Mouse (Mus musculus) heart, embryonic 11.5 days (tissue): Measurements from ENCODE around the gene Zdhhc18. TPM values are rescaled to one million over a fixed set of nuclear protein-coding genes. Genes with fewer than 3 reads are reported as not detected.

Experiments
- ATAC-seq: fragments of 200-750 bp; cut with Nextera tagmentation; replicated peaks from 2 replicates; pipeline ENCODE4 v1.8.0; 2017; ENCODE audit warnings: moderate library complexity; ENCODE audit not compliant: insufficient number of reproducible peaks, low FRiP score, low TSS enrichment
- H3K27ac ChIP-seq: fragments of 300-500 bp; sonication (generic); 2 replicates; pipeline ENCODE4 v1.5.1; 2014; ENCODE audit warnings: mild to moderate bottlenecking, low read depth, low read length
- H3K27me3 ChIP-seq: fragments of 300-500 bp; sonication (generic); 2 replicates; pipeline ENCODE4 v1.6.1; 2014; ENCODE audit warnings: mild to moderate bottlenecking, low read length, mixed read lengths; ENCODE audit not compliant: control insufficient read depth, insufficient read depth
- H3K36me3 ChIP-seq: fragments of 300-500 bp; sonication (generic); 2 replicates; pipeline ENCODE4 v1.6.1; 2014; ENCODE audit warnings: mild to moderate bottlenecking, low read length, moderate library complexity, mixed read lengths; ENCODE audit not compliant: control insufficient read depth, insufficient read depth
- H3K4me1 ChIP-seq: fragments of 300-500 bp; sonication (generic); 2 replicates; pipeline ENCODE4 v1.6.1; 2014; ENCODE audit warnings: low read length; ENCODE audit not compliant: control insufficient read depth, insufficient read depth
- H3K4me2 ChIP-seq: fragments of 300-500 bp; sonication (generic); 2 replicates; pipeline ENCODE4 v1.6.1; 2014; ENCODE audit warnings: mild to moderate bottlenecking, moderate library complexity
- H3K4me3 ChIP-seq: fragments of 300-500 bp; sonication (generic); 2 replicates; pipeline ENCODE4 v1.5.1; 2014; ENCODE audit warnings: low read depth, low read length
- H3K9ac ChIP-seq: fragments of 300-500 bp; sonication (generic); 2 replicates; pipeline ENCODE4 v1.6.1; 2014; ENCODE audit warnings: mild to moderate bottlenecking, low read depth, low read length, moderate library complexity
- H3K9me3 ChIP-seq: fragments of 300-500 bp; sonication (generic); replicated peaks from 2 replicates; pipeline ENCODE4 v1.6.1; 2016; ENCODE audit warnings: low read length; ENCODE audit not compliant: control insufficient read depth
- WGBS: fragments of 180-500 bp; shearing (Covaris S2); extraction: QIAGEN DNeasy Blood & Tissue Kit; methylation state at CpG from one replicate; pipeline ENCODE4 v1.1.7; 2014; ENCODE audit not compliant: insufficient replicate concordance; 5-methylcytosine and 5-hydroxymethylcytosine counted together
- polyA plus RNA-seq: library from polyadenylated mRNA; unstranded; fragments of >200 nt; fragmentation: Nextera tagmentation; extraction: Ambion mirVana; gene quantifications from 2 replicates; pipeline ENCODE4 v1.2.1, GENCODE M21; 2014

Zdhhc18 gene
- polyA plus RNA-seq, 1 experiment from 2014 or later: 1.5 TPM

DNA sequence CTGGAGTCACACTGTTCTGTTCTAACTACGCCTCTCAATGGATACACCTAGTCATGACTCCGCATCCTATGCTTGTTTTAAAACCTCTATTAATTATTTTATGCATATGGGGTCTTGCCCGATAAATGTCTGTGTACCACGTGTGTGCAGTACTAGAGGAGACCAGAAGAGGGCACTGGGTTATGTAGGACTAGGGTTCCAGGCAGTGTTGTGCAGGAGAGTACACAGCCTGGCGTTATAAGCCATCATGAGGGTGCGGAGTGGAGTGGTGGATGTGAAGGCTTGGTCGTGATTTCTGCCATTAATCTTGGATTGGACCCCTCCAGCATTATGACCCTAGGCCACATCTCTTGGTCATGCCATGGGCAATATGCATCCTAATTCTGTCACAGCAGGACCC is 37.5 kb downstream of the Zdhhc18 start:
- no peaks in the 10 kb centered on the region for H3K27me3 ChIP-seq
- H3K9ac ChIP-seq: no peak overlapping the region
- no peak overlapping the region for H3K4me3 ChIP-seq
- ATAC-seq: no peak
- H3K36me3 ChIP-seq: peaks cover 16% of the 10 kb centered on the region
- 92% methylated on average over 7 of the region's 7 CpGs for WGBS
- H3K4me1 ChIP-seq: no peaks in the 10 kb centered on the region; the same call in 1 of the 2 replicates
- no peak overlapping the region for H3K27ac ChIP-seq
- peaks cover 3% of the 10 kb centered on the region; the same call in 1 of the 2 replicates for H3K9me3 ChIP-seq
- H3K4me2 ChIP-seq: no peak overlapping the region

DNA sequence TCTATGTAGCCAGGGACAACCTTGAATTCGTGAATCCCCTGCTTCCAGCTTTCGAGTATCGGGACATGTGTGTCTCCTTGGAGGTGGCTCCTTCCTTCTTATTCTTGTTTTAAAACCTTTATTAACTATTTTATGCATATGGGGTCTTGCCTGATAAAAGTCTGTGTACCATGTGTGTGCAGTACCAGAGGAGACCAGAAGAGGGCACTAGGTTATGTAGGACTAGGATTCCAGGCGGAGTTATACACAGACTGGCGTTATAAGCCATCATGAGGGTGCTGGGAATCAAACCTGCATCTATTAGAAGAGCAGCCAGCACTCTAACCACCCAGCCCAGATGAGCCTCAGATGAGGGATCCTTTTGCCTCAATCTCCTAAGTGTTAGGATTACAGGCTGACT is 38.1 kb downstream of the Zdhhc18 start:
- Histone ChIP-seq H3K4me2 (no peak overlapping the region), H3K27me3 (no peaks in the 10 kb centered on the region), H3K9me3 (peaks cover 3% of the 10 kb centered on the region; the same call in 1 of the 2 replicates), H3K9ac (no peak overlapping the region), H3K4me1 (no peaks in the 10 kb centered on the region; the same call in 1 of the 2 replicates), H3K36me3 (peaks cover 16% of the 10 kb centered on the region), H3K4me3 (no peak overlapping the region), H3K27ac (no peak overlapping the region)
- no peak for ATAC-seq
- 93% methylated on average over 5 of the region's 5 CpGs for WGBS

DNA sequence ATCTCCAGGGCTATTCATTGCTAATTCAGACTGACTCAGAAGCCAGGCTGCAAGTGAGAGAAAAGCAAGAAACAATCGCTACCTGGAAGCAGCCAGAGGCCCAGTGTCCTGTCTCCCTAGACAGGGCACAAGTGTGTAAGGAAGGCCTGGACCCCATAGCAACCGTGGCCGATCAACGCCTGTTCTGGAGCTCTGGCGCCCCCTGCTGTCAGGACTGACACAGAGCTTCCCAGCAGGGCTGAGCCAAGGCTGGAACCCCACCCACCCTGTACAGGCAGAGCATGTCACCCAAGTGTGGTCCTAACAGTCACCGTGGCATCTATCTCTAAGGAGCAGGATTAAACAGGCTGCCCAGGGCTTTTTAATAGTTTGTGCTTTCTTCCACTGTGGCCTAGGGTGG is 40.2 kb downstream of the Zdhhc18 start:
- H3K4me3 ChIP-seq: no peak overlapping the region
- H3K9me3 ChIP-seq: peaks cover 3% of the 10 kb centered on the region; the same call in 1 of the 2 replicates
- no peak overlapping the region for H3K9ac ChIP-seq
- H3K4me1 ChIP-seq: no peaks in the 10 kb centered on the region; the same call in 1 of the 2 replicates
- no peaks in the 10 kb centered on the region for H3K27me3 ChIP-seq
- H3K36me3 ChIP-seq: peaks cover 16% of the 10 kb centered on the region
- WGBS: 16% methylated on average over 6 of the region's 6 CpGs
- no peak overlapping the region for H3K4me2 ChIP-seq
- ATAC-seq: no peak
- H3K27ac ChIP-seq: no peak overlapping the region

DNA sequence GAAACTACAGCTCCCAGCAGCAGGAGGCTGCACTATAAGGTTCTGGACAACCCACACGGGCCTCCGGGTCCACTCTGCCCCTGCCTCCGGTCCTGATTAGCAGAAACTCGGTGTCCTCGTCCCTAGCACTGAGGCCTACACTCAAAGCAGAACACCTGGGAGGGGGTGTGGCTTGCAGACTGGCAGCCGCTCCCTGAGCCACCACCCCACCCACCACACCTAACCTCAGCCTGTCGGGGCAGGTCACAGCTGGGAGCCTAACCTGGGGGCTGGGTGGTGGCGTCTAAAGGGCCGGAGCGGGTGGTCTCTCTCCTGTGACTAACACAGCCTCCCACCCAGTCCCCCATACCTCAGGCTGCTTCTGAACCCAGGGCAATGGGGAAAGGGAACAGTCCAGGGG is 42.7 kb downstream of the Zdhhc18 start:
- Histone ChIP-seq H3K27me3 (peaks cover 15% of the 10 kb centered on the region), H3K4me1 (no peaks in the 10 kb centered on the region; the same call in 1 of the 2 replicates), H3K9ac (no peak overlapping the region), H3K36me3 (peaks cover 6% of the 10 kb centered on the region), H3K4me2 (no peak overlapping the region), H3K9me3 (peaks cover 3% of the 10 kb centered on the region; the same call in 1 of the 2 replicates), H3K27ac (no peak overlapping the region), H3K4me3 (no peak overlapping the region)
- no peak for ATAC-seq
- WGBS: 72% methylated on average over 10 of the region's 10 CpGs

DNA sequence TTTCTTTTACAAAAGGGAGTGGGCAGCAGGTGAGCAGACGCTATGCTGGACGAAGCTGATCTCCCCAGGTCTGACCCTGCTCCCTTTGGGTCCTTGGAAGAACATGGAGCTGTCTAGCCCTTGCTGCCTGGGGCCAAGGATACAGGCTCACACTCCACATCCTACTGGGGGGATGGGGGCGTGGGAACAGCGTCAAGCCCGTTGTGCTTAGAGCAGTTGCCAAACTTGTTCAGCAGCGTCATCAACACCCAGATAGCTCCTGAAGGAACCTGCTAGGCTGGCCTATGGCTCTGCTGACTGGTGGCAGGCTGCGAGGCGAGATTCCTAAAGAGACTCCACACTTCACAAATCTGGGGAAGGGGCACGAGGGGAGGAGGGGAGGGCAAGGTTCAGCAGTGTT is 44.6 kb downstream of the Zdhhc18 start:
- H3K36me3 ChIP-seq: no peaks in the 10 kb centered on the region; the same call in 1 of the 2 replicates
- ATAC-seq: no peak
- no peak overlapping the region for H3K4me3 ChIP-seq
- 50% methylated on average over 9 of the region's 9 CpGs for WGBS
- no peak overlapping the region for H3K9ac ChIP-seq
- no peak overlapping the region for H3K27ac ChIP-seq
- H3K4me2 ChIP-seq: no peak overlapping the region
- H3K9me3 ChIP-seq: no peaks in the 10 kb centered on the region
- H3K4me1 ChIP-seq: peaks cover 4% of the 10 kb centered on the region
- peaks cover 28% of the 10 kb centered on the region for H3K27me3 ChIP-seq

DNA sequence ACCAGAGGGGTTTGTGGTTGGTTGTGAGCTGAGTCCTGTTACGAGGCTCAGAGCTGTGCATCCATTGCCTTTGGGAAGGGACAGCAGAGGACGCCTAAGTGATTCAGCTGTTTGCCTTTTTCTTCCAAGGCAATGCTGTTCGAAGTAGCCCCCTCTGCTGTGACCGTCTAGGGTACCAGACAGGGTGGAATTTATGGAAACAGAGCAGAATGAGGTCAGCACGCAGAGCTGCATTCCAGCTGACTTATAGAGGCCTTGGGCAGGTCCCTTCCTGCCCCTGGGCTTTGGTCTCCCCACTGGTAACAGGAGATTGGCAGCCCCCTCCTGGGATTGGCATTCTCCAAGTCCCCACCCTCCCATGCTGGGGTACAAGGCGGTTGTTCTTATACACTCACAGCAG is 45.1 kb downstream of the Zdhhc18 start:
- H3K4me1 ChIP-seq: peaks cover 8% of the 10 kb centered on the region
- no peak overlapping the region for H3K27ac ChIP-seq
- H3K9me3 ChIP-seq: no peaks in the 10 kb centered on the region
- 59% methylated on average over 6 of the region's 6 CpGs for WGBS
- H3K27me3 ChIP-seq: peaks cover 33% of the 10 kb centered on the region
- H3K36me3 ChIP-seq: no peaks in the 10 kb centered on the region; the same call in 1 of the 2 replicates
- H3K4me2 ChIP-seq: no peak overlapping the region
- no peak for ATAC-seq
- H3K9ac ChIP-seq: no peak overlapping the region
- H3K4me3 ChIP-seq: no peak overlapping the region

DNA sequence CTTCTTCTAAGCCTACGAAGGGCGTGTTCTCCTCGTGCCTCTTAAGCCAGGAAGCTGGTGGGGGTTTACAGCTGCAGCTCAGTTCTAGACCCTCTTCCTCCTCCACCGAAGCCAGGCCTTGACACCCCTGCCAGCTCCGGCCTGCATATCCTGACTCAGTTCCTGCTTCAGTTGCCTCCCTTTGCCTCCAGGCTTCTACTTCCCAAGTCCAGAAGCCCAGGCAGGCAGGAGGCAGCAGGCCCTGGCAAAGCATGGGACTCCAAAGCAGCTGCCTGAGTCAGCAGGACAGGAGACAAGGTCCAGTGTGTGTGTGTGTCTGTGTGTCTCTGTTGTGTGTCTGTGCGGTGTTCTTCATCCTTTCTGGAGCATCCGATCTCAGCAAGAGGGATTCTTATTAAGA is 45.8 kb downstream of the Zdhhc18 start:
- Histone ChIP-seq H3K27me3 (peaks cover 34% of the 10 kb centered on the region), H3K9ac (no peak overlapping the region), H3K4me2 (no peak overlapping the region), H3K4me1 (peaks cover 12% of the 10 kb centered on the region), H3K27ac (no peak overlapping the region), H3K4me3 (no peak overlapping the region), H3K36me3 (no peaks in the 10 kb centered on the region; the same call in 1 of the 2 replicates), H3K9me3 (no peaks in the 10 kb centered on the region)
- 79% methylated on average over 7 of the region's 7 CpGs for WGBS
- ATAC-seq: no peak

DNA sequence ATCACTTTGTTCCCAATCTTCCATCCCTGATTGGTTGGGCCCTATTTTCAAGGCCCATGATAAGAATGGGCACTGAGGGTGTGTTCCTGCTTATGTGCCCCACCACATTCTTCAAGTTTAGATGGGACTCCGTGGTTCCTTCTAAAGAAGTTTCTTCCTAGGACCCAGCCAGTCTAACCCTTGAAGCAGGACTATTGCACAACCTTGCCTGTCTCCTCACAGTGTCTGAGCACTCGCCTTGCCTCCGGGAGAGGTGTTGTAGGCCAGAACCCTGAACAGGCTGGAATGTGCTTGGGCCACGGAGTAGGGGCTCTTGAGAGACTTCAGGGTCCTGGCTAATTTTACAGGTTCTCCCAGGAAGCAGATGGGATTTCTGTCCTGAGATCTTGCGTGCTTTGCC is 46.9 kb downstream of the Zdhhc18 start:
- H3K9me3 ChIP-seq: no peaks in the 10 kb centered on the region
- no peak overlapping the region for H3K4me2 ChIP-seq
- 83% methylated on average over 5 of the region's 5 CpGs for WGBS
- H3K9ac ChIP-seq: no peak overlapping the region
- H3K4me3 ChIP-seq: no peak overlapping the region
- ATAC-seq: no peak
- H3K27me3 ChIP-seq: peaks cover 41% of the 10 kb centered on the region
- no peak overlapping the region for H3K27ac ChIP-seq
- peaks cover 14% of the 10 kb centered on the region for H3K4me1 ChIP-seq
- no peaks in the 10 kb centered on the region for H3K36me3 ChIP-seq

DNA sequence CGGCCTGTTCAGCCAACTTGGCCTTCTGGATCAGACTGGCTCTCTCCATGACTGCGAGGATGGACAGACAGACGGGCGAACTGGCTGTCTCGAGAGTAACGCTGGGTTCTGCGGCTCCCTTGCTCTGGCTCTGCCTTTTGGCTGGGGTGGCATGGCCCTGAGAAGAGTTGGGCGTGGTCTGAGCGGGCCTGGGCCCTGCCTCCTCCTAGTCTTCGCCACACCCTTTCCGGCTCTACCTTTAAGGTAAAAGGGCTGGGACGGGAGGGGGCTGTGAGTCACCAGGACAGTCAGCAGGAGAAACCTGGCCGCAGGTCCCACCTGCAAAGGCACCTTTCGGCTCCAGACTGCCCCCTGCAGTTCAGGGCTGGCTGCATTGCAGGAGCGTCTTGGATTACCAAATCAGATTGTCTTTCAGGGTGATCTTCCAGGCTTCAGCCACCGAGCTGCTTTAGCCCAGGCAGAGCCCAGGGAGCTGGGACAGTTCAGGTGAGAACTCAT is 48.2 kb downstream of the Zdhhc18 start, which contains the start of gene Sfn:
TSS of gene Sfn (minus strand) at position 448 of the 498 bp plus-strand sequence.
- peak within 1 kb of the TSS; percentile 59 for H3K4me2 ChIP-seq
- no peak for ATAC-seq
- no peak within 1 kb of the TSS for H3K9ac ChIP-seq
- no peak within 1 kb of the TSS for H3K27ac ChIP-seq
- no peaks in the 10 kb centered on the region for H3K9me3 ChIP-seq
- H3K4me1 ChIP-seq: peaks cover 14% of the 10 kb centered on the region
- no peaks in the 10 kb centered on the region for H3K36me3 ChIP-seq
- peak within 1 kb of the TSS; percentile 30 for H3K4me3 ChIP-seq
- WGBS: 3% methylated on average over 16 of the region's 16 CpGs
- H3K27me3 ChIP-seq: peaks cover 41% of the 10 kb centered on the region
